Mouse (Mus musculus): Measurements from ENCODE around the gene Arf6.

Arf6 gene

DNA sequence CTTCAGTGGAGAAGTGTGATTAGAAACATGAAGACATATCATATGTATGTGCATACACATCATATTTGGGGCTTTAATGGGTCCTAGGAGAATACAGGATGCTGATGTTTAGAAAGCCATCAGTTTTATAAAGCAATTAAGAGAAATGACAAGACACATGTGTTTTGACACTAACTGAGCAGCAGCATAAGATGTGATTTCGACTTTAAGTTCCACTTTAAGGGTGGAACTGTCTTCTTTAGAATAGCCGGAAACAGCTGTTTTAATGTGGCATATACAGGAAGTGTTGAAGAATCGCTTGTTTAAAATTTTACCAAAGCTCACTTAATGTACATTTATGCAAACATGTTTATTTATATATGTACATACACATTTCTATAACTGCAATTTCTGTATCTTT lies 41.4 kb downstream of the Arf6 start:
- no peak for DNase-seq (ENCODE audit: low spot score)

DNA sequence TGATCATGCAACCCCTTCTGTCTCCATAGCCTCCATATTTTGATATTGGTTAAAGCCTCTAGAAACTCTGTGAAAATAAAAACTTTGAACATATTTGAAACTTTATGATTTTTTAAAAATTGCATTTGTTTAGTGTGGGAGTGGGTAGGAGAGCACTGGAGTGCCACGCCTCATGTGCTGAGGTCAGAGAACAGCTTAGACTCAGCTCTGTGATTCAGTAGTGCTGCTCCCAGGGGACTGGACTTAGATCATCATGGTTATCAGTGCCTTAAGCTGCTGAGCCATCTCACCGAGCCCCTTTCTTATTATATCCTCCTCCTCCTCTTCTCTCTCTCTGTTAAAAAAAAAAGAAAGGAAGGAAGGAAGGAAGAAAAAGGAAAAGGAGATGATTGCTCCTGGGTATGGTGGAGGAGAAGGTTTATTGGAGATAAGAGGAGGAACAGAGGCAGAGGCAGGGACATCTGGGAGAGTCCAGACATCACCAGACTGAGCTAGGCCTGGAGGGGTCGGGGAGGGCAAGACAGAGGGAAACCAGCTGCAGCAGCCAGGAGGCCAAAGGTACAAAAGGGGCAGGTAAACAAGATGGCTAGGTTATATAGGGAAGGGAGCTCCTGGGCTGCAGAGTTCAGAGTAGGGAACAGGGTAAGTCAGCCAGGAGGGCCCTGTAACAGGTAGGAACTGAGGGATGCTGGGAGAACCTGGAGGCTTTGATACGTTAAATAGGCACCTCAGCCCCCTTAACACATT lies 43.0 kb downstream of the Arf6 start:
- peak; percentile 81 for DNase-seq (ENCODE audit: low spot score)

DNA sequence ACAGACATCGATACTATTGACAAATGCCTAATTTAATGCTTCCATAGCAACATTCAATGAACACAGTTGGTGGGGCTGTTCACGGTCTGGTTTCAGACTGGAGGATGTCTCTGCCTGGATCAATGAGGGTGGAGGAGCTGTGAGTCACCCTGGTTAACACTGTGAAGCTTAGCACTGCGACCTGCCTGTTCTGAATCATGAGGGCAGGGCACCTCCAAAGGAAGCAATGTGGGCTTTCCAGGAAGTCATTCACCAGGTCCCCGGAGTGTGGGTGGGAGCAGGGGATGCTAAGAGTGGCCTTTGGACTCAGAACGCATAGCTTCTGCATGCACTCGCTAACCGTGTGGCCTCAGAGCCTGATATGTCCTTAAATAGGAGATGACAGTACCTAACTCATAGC lies 44.8 kb downstream of the Arf6 start:
- DNase-seq (ENCODE audit: low spot score): peak; percentile 59

DNA sequence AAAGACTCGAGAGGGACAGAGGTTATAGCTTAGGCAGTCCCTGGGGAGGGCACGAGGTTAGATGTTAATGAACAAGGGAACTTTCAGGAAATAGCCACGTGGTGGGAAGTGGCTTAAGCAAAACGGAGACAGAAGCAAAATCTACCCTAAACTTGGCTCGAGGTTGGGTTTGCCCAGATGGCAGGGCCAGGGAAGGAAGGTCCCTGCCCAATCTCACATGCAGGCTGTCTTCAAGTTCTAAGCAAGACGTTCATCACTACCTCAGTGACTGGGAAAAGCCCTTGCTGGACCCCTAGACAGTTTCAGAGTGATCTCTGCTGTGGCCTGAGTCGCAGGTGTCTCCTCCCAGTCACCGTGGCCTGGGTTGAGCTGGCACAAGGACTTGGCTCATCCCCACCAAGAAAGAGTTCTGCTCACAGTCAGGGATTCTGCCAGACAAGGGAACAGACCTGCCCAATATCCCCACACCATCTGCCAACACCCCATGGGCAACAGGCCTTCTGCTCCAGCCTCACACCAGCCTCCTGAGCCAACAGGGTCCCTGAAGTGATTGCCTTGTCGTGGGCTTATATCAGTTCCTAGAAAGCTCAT lies 45.8 kb downstream of the Arf6 start:
- no peak for DNase-seq (ENCODE audit: low spot score)

DNA sequence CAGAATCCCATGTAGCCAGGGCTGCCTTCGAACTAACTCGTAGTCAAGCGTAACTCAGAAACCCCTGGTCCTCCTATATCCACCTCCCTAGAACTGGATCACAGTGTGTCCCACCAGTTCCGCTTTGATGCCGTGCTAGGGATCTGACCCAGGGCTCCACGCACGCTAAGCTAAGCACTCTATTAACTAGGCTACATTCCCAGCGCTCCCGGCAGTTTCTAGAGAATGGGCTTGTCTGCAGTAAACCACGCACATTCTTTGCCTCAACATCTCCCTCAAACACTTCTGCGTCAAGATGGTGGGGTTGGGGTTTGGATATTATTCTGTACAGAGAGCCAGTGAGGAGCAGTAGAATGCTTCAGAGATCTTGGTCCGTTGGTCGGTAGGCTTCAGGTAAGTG lies 46.7 kb downstream of the Arf6 start:
- no peak for DNase-seq (ENCODE audit: low spot score)

DNA sequence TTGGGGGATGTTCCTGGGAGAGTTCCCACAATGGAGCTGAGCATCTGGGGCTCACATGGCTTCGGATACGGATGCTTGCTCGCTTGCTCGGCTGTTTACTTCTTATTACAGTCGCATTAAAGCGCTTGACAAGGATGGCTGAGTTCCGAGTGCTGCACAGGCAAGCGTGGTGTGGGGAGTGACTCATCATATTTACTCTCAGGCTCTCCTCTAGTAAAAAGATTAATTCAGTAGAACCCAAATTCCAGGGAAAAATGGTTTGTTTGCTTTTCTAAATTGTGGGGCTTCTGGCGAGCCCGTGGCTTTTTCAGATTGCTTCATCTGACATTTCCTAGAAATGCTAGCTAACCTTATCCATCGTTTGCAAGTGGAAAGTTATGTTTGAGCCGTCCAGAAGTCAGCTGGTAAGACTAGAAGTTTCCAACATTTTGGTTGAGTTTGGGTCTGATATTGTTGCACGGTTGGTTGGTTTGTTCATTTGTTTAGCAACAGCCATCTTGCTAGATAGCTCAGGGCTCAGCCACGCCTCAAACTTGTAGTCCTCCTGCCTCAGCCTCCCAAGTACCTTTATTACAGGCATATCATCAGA lies 47.2 kb downstream of the Arf6 start:
- DNase-seq (ENCODE audit: low spot score): no peak

DNA sequence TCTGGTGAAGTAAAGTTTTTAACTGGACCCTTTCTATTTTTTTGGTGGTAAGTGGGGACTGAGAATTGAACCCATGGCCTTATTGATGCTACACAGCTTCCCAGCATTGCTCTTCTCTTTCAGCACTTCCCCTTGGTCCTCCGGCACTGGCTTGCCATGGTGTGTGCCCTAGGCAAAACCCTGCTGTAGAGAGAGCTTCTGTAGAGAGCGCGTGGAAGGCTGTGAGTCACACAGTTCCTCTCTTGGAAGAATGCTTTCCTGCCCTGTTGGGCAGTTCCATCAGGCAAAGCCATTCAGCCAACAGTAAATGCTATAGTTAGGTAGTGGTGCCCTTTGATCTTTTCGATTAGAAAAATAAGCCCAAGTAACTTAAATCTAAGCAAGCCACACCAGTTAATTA lies 47.7 kb downstream of the Arf6 start:
- DNase-seq (ENCODE audit: low spot score): no peak

DNA sequence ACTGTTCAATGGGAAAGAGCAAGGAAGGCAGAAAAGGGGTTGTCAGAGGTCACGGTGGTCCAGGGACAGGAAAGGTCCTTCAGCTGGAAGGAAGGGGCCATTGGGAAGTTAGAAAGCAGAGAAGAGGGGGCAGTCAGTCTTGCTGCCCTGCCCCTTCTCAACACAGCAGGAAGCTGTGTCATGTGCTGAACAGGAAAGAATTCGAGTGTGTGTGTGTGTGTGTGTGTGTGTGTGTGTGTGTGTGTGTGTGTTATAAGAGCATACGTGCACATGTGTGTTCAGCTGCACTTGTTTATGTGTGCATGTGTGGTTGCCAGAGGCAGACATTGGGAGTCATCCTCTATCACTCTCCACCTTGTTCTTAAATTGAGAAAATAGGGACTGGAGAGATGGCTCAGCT lies 48.8 kb downstream of the Arf6 start:
- no peak for DNase-seq (ENCODE audit: low spot score)

DNA sequence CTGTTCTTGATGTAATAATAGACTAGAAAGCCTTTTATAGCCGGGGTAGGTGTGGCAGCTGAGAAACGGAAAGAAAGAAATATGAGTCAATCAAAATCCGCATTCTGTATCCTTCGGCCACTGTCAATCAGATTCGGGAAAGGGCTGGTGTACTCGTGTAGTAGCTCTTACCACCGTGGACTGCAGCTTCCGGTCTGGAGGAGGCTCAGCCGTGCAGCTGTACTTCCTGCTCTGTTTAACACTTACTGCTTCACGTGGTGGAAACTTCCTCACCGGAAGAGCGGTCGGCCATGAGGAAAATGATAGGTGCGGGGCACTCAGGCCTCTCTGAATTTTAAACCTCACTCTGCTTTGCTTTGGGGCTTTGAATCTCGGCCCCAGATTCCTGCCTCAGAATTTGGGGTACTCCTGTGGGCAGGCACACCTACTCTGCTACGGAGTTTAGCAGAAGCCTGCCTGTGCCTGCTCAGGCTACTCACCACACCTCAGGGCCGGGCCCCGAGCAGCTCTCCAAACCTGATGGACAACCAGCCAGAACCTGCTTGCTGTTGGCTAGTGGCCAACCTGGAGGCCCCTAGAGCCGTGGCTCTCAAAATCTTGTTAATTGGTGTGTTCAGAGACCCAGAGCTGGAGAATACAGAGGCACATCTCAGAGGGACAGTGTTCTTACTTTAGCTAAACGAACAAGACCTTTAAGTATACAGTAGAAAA lies 51.0 kb downstream of the Arf6 start:
- DNase-seq (ENCODE audit: low spot score): no peak
